Mouse (Mus musculus): ENCODE results near the gene Cdk15.

Gene Cdk15

DNA sequence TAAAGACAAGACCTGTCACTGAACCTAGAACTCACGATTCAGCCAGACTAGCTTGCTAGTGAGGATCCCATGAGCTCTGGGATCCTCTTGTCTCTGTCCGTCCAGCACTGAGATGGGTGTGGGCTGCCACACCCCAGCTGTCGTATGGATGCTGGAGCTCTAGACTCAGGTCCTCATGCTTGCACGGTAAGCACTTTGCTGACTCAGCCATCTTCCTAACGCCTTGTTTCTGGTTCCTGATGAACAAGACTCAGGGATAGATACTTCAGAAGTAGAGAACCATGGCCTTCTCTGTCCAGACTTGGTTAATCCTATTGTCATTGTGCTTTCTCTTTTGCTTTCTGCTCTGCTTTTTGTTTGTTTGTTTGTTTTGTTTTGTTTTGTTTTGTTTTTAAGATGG lies 29.2 kb downstream of the Cdk15 start:
- DNase-seq: no peak

DNA sequence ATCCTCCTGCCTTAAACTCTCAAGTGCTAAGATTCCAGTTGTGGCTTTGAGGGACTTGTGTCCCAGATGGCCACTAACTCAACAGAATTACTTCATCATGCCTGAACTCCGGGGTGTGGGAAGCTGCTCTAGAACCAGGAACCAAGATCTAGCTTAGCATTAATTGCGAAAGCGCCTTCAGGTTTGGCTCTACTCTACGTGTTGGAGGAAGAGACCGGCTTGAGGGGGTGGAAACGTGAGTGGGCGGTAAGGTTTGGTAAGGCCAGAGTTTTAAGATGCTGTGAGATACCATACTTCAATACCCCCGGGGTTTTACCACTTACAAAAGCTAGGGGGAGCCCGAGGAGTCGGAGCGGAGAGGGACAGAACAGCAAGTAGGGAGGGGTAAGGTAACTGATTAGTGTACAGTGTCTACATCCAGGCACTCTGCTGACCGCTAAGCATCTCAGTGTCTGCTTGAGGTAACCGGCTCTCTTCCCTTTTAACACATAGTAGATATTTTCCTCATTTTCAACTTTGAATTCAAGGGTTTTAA lies 29.7 kb downstream of the Cdk15 start:
- DNase-seq: no peak

GRCm38 (mm10) chr1:59287733-59288132 lies 31.0 kb downstream of the Cdk15 start:
- DNase-seq: no peak

DNA sequence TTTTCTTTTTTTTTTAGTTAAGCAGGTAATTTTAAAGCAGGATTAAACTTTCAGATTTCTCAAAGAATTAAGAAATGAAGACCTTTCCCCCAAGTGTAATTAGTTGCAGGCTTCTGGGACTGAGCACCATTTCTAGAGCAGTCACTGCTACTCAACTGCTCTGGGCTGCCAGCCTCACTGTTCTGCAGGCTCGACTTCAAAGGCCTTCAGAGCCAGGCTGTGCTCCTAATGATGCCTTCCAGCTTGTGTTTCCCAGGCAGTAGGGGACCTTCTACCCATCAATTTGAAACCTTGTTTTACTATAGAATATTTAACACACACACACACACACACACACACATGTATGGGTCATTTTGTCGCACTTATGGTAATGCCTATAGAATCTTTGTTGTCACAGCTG lies 34.9 kb downstream of the Cdk15 start:
- DNase-seq: no peak

DNA sequence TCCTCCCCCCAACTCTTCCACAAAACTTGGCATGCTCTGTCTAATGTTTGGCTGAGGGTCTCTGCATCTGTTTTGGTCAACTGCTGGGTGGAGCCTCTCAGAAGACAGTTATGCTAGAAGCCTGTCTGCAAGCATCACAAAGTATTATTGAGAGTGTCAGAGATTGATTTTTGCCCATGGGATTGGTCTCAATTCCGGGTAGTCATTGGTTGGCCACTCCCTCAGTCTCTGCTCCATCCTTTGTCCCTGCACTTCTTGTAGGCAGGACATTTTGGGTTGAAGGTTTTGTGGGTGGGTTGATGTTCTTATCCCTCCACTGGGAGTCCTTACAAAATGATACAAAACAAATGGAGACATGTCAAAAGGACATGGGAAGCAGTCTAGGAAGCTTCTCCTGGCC lies 39.1 kb downstream of the Cdk15 start:
- no peak for DNase-seq

DNA sequence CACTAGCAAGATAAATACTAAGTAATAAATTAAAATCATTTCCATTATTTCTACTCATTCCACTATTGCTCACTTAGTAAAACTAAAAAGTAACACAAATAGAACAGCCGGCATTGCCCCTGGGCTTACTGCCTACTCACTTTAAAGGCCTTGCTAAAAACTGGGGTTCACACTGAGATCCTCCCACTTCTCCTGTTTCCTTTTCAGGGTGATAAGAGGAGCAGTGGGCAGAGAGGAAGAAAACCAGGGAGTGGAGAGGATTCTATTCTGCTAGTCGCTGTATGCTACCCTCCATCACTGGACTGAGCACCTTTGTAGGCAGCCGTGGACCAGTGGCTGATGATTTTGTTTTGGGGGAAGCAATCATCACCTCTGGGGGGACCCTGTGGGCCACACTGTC lies 40.5 kb downstream of the Cdk15 start:
- DNase-seq: no peak

GRCm38 (mm10) chr1:59298491-59299090 lies 41.9 kb downstream of the Cdk15 start:
- no peak for DNase-seq

DNA sequence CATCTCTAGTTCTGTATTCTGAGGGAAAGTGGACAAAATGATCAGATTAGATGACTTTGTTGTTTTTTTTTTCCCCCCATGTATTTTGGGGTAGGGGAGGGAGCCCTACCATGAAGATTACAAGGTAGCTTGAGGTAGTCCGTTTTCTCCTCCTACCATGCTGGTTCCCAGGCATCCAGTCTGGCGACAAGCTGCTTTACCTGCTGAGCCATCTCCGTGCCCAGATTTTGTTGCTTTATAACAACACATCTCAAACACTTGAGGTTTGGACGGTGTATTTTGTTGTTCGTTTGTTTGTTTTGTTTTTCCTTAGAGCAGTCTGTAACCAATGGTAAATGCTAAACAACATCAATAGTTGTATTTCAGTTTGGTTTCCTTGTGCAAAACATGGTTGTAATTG lies 50.6 kb downstream of the Cdk15 start:
- DNase-seq: no peak

DNA sequence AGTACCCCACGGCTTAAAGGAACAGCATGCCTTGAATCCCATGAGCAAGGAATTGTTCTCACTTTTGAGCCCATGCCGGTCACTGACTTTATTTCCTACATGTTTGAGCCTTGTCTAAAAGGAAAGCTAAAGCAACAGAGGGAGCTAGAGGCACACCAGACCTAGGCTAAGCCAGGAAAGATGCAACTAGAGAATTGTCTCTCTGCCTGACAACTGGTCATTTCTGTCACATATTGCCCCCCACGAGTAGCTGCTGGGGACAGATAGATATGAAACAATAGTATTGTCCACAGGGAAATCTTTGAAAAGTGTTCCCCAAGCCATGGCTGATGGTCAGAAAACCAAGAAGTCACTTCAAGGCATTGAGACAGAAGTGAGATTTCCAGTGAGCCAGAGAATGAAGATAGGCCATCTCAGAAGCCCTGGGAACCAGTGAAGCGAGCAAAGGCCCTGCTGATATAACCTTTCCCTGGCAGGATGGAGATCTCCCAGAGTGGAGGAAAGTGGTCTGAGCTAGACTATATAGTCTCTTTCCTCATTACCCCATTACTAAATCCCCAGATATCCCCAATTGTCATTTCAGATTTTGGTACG lies 54.7 kb downstream of the Cdk15 start:
- DNase-seq: no peak

DNA sequence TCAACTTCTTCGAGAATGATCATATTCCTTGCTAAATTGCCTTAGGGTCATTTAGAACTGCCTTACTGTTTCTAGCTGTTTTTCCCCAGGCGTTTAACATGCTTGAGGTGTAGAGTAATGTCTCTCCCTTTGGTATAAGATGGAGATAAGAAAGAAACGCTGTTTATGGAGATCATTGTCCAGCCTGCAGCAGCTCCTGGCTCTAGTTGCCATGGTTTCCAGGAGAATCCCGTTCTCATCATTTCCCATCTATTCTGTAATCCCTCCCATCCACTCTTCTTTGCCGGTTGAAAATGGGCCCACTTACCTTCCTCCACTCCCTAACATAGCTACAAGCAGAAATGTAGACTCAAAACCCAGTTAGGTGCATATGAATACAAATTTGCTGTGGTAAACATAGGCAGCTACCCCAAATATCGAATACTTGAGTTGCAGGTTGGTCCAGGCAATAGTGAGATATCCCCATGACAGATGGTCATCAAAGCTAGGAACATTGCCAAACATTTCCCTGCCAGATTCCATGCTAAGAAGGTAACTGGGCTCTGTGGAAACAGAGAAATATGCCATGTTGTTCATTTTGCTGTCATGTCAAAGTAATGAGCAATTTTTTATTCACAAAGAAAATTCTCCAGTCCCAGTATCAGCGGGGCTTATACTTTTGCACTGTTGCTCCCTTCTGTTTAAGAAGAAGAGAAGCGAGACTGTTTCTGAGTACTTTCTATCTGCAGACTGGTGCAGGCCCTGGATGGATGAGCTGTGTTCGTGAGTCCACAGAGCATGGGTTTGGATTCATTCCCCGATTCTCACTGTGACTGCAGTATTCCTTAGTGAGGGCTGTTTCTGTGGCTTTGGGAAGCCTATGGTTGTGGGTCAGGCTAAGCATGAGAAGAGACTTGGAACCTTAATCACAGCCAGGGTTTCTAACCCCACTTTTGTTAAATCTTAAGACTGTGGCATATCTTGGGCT lies 55.8 kb downstream of the Cdk15 start:
- DNase-seq: no peak

DNA sequence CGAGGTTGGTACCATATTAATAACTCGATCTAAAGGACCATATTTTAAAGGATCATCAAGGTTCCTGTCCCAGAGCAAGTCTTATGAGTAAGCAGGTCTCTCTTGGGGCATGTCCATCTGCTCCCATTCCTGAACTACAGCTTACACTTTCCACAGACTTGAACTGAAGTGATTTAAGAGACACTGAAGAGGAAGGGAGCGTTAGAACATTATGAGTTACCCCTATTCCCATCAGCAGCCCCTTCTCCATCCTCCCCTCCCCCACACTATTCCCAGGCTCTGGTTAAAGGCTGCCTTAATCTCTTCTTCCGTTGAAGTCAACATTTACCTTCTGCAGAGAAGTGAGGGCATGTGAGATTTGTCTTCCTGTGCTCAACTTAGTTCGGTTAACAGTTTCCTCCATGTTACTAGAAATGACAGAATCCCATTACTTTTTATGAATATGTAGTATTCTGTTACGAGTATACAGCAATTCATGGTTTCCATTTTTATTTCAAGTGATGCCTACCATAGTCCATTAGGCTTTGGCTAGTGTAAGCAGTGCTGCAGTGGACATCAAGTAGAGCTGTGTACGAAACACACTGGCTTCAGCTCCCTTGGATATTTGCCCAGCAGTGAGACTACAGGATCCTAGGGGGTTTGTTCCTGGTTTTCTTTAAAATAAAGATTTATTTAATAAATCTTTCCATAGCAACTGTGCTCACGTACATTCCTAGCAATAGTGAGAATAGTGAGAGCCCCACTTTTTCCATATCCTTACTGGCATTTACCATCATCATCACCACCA lies 56.6 kb downstream of the Cdk15 start:
- DNase-seq: no peak

DNA sequence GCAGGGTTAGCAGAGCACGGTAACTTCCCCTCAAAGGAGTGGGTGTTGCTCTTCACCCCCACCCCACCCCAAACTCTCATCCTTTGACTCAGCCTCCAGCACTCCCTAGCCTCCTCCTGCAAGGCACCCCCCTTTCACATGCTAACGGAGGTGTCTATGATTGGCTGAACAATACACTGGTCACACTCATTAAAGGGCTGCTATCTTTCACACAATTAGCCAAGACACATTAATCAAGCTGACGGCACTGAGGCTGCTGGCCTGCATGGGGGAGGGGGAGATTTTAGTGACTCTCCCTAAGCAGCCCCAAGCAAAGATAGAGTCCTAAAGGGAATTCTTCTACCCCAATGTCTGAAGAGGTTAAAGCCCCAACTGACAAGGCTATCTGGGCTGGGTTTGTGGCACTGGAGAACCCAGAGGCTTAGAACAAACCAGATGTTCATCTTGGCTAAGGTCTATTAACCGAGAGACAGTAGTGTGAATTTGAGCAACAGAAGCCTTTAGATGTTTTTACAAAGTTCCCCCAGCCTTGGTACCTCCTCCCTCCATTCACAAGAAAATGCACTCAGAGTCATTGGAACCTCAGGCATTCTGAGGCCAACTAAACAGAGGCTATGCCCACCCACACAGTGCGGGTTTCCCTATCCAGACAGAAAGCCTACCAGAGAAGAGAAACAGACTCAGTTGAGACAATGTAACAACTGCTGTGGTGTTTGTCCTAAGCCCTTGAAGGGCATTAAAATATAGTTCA lies 58.5 kb downstream of the Cdk15 start:
- no peak for DNase-seq

- DNase-seq: peak; percentile 9
Observed at GRCm38 (mm10) chr1:59316031-59316385, 59.3 kb downstream of the Cdk15 start.

DNA sequence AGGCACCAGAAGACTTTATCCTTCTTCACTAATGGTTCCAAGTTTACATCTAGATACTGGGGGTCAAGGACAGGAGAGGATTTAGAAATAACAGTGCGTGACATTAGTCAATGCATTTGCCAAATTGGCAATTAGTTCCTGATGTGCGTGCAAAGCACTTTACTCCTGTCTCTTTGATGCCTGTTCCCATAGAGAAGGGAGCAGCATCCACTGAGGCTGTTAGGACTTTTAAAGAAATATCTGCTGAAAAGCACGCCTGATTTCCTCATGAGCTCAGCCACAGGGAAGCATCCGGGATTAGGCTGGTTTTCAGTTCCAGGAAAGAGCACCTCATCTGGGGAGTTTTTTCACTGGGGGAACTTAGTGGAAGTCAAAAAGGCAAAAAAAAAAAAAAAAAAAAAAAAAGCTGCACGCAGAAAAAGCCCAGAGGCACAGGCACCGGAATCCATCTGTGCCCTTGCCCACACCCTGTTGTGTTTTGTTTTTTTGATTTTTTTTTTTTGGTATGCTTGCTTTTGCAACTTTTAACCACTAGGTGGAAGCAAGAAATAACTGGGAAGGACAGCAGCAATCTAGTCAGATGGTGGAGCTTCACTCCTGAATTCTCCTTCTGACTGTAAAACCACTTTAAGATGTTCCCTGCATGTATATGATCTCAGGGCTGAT lies 59.8 kb downstream of the Cdk15 start:
- DNase-seq: no peak

GRCm38 (mm10) chr1:59317397-59317796 lies 60.7 kb downstream of the Cdk15 start:
- no peak for DNase-seq

DNA sequence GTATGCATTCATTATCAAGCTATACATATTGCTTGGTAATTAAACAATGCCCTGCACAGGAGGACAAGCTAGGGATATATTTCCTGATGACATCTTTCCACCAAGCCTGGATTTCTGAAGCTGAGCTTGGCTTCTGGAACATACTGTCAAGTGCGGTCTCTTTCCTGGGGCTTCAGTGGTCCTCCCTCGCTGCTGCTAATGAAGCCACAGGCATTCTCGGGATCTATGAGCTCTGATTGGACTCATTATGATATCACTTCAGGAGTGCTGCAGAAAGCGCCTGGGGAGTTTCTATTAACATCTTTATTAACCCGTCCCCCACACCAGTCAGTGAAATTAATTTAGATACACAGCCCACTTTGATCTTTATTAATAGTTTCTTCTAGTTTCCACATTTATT lies 62.2 kb downstream of the Cdk15 start:
- no peak for DNase-seq

DNA sequence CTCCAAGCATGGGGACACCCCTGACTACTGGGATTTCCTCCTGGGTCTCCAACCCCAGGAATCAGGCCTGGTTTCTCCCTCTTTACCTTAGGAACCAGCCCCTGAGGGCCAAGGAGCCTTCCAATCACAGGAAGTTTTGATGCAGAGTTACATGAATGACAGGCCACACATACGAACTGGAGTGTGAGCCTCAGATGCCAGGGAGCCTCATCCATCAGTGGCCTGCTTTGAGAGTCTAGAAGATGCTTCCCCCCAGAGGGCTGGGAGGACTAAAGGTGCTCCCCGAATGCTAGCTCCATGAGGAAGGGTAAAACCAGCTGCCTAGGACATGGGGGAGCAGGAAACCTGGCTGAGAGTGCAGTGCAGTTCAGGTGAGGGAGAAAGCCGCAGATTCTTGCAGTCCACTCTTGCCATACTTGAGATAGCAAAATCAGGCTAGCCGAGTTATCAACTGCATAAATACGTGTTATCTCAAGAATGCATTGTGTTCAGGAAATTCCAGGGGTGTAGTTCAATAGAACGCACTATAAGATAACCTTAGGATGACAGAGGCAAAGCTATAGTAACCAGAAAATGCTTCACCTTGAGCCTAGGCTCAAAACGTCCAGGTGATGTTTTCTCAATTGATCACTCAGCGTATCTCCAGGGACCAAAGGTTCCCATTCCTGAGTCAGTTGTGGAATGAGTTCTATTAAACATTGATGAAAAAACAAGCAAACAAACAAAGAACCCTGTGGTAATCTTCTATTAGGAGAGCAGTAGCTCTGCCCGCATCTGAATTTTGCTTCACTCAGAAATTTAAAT lies 64.6 kb downstream of the Cdk15 start:
- no peak for DNase-seq

DNA sequence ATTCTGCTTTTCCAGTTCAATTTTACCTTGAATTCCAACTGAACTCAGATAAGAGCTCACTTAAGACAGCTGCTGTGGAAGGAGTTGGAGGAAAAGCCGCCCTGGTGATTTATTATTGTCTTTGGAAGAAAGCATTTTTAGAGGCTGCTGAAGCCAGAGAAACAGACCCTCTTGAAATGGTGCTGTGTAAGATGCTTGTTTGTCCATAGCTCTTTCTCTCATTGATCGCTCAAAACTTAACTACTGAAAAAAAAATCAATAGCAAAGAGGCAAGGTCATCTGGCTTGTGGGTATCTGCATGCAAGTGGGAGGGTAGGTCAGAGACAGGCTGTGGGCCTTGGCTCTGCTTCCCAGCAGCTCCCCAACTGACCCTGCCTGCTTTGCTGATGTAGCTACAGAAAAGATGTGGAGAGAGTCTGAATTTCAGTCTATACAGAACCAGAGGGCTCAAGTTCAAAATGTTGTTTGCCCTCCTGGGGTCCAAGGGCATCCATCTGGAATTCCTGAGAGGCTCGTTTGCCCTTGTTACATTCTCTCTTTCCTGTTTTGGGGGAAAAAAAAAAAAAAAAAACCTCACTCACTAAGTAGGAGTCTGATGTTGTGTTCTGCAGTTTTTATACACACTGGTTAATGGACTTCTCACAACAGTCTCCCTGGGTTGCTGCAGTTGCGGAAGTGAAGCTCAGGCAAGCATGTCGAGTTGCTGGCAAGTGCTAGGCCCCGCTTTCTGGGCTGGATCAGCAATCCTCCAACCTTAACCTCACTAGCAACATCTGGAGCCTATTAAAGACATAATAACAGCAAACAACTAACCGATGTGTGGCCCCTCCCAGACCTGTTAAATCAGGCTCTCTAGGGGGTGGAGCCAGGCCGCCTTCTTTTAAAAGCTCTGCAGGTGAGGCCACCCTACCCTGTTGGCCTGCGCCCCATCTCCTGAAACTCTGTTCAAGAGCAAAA lies 65.5 kb downstream of the Cdk15 start:
- no peak for DNase-seq

DNA sequence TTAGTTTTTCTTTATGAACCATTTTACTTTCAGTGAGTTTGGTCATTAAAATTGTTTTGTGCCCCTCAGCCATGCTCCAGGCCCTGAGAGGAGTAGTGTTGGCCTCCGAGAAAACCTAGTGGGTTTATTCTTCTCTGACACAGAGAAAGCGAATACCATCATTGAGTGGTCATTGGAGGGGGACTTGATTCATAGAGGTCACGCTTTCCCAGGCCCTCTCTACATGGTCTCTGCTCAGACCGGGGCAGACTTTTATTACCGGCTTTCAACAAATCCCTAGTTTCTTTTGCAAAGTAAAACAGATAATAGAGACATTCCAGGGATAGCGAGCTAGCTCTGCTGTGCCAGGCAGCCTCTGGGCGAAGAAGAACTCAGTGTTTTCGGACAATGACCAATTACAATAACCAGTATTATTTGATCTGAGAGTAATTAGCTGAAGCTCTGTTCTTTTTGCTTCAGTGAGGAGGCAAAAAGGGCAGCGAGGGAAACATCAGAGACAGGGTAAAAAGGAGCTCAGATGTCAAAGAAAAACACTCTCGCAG lies 70.2 kb downstream of the Cdk15 start:
- no peak for DNase-seq

All from right cerebral cortex, postnatal 4 days (tissue).